Mouse (Mus musculus) c-Kit-positive CD71-positive TER-119-positive erythroid progenitor cells, embryonic 14.5 days (primary cell): ENCODE measurements around the gene Itga10.
A peak's percentile ranks its signal among the peaks of the same experiment; 100 is the strongest.
"Not testable (repeated sequence)": the region's sequence is repeated elsewhere in the genome, so short reads cannot be mapped to it uniquely, and the experiment has no call there.

Experiments used
- DNase-seq: peaks from one replicate; pipeline ENCODE4 v3.0.0-alpha.2; 2013; ENCODE audit warnings: low spot score

The Itga10 gene

DNA sequence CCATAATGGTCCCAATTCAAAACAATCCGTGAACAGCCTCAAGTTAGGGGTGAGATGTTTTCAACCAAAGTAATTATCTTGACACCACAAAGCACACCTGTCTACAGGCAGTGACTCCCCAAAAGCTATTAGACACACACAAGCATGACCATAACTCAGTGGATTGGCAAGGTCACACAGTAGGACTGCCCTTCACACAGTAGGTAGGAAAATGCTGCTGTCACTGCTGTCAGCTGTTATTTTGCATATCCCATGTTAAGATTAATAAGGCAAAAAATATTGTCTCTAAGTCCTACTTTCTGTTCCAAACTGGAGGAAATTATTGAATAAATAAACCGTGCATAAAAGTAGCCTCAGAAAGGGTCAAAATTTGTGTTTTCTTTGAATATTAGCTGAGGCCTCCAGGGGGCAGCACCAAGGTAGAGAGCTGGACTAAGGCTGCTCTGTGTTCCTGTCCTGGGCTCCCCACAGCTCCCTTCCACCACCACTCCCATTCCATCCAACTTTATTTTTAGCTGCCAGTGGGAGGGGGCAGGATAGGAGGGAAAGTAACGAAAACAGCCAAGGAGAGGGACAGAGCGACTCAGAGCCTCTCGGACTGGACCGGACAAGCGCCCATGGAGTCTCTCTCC, at the start of gene Itga10:
Gene Itga10, plus strand, starts transcription at position 567 of the 632 bp plus-strand sequence.
- peak; percentile 22 for DNase-seq

DNA sequence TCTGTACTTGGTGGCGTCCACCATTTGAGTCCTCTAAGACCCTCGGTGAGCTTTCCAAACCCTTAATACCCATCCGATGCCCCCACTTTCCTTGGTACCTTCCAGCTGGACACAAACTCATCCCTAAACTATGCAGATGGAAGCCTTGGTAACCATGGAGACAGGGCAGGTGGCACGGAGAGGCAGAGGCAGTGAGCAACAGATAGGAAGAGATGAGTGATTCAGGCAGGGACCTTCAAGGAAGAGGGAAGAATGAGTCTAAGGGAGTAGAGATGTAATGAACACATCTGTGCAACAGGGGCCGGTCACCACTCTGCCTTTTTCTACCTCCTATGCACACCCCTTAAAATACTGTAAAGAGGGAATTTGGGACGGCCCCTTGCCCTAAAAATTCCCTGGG, 49.7 kb upstream of the Itga10 start:
- no peak for DNase-seq

DNA sequence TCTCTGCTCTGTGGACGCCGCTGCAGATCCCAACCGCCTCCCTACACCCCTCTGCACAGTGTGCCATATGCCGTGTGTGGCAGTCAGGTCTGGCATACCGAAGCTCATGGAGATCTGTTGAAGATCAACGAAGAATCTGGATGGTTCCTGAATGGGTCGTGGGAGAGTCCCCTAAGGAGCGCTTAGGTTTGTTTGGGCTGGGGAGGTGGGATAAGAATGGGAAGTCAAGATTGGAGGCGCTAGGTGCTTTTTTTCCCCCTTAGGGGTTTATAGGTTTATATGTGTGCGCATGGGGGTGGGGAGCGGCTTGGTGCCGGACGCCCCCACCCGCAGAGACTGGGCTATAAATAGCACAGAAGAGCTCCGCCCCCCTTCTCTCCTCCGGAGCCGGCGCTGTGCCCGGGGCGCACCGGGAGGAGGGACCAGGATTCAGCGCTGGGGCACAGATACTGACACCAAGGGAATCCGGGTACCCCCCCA, 49.1 kb upstream of the Itga10 start, which contains the start of gene Ankrd34a:
Gene Ankrd34a, plus strand, starts transcription at position 409 of the 480 bp plus-strand sequence.
- DNase-seq = no peak

DNA sequence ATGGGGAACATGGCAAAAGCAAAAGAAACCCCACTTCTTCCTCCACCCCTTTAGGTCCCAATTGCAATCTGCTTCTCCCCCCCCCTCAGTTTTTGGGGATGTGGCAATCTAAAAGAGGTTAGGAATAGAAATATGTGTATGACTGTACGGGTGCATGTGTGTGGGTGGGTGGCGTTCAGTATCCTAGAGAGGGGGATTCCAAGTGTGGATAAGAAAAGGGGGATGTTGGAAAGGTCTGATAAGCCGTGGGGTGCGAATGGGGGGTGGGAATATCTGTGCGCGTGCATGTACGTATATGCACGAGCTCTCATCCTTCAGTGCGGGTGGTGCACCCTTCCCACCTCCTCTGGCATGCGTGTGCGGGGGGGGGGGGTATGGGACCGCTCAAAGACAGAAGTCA, 48.5 kb upstream of the Itga10 start:
- no peak for DNase-seq

DNA sequence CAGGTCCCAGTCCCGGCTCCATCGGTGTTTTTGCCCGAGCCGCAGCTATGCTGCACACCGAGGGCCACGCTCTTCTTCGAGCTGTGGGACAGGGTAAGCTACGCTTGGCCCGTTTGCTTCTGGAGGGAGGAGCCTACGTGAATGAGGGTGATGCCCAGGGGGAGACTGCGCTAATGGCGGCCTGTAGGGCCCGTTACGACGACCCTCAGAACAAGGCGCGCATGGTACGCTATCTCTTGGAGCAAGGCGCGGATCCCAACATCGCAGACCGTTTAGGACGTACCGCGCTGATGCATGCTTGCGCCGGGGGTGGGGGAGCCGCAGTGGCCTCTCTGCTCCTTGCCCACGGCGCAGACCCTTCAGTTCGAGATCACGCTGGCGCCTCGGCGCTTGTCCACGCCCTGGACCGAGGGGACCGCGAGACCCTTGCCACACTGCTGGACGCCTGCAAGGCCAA, 47.9 kb upstream of the Itga10 start:
- no peak for DNase-seq

DNA sequence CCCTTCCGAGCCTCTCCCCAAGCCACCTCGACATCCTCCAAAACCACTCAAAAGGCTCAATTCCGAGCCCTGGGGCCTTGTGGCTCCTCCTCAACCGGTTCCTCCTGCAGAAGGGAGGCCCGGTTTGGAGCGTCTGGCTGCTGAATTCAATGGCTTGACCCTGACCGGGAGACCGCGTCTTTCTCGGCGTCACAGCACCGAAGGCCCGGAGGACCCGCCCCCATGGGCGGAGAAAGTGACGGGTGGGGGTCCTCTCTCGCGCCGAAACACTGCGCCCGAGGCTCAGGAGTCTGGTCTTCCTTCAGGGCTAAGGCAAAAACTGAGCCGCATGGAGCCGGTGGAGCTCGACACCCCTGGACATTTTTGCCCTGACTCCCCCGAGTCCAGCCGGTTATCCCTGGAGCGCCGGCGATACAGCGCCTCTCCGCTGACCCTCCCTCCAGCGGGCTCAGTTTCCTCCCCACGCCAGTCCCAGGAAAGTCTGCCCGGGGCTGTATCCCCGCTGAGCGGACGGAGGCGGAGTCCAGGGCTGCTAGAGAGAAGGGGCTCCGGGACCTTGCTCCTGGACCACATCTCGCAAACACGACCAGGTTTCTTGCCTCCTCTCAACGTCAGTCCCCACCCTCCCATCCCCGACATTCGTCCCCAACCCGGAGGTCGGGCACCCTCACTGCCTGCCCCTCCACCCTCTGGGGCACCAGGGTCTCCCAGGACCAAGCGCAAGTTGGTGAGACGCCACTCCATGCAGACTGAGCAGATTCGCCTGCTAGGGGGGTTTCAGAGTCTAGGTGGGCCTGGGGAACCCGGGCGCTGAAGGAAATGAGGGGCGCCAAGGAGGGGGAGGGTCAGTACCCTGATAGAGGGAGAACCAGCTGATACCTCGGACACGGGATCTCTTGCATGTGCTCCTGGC, 47.0 kb upstream of the Itga10 start:
- DNase-seq = no peak

DNA sequence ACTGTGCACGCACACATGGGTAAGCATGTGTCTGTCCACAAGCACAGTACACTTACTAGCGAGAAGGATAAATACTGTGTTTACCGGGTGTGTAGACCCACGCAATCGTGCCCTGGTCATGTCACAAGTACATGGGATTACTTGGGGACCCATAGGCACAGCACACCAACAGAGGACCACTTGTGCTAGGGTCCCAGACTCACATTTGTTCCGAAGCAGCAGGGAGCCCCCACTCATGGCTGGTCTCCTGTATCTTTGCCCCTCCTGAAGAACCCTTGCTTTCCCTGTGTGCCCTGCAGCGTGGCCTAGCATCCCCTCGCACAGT, 46.4 kb upstream of the Itga10 start:
- no peak for DNase-seq

DNA sequence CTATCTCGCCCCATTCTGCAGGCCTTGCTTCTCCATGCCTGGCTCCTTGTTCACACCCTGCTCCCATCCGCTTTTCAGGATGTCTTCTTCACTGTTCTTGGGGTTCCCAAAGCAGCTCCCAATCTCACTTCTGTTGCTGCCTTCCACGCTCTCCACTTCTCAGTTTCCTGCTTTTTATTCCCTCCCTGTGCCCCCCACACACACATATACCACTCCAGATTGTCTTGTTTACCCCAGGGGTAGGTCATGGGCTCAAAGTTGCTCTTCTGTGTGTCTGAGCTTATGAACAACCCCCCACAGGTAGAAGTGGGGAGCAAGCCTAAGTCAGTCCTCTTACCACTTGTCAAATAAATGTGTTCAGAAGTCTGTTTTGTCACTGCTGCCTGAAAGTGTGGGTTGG, 46.0 kb upstream of the Itga10 start:
- no peak for DNase-seq

DNA sequence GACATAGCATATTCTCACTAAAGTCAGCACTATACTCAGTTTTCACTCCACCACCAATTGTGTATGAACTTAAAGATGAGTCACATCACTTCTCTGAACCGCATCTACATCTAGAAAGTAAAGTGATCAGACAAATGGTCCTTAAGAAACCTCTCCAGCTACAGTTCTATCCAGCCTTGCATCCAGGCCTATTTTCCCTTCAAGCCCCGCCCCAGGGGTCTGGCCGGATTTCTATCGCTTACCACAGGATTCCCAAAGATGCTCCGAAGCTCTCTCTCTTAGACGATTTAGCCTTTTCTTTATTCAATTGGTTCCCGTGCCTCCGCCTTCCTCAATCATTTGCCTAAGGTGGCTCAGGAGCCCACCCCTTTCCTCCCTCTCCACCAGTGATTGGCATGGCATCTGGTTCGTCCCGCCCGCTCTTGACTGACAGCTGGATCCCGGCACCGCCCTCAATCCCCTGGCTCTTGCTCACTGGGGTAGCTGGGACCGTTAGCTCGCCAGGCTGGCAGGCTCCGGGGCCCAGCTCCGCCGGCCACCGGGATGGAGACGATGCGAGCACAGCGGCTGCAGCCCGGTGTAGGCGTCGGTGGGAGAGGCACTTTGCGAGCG, 44.6 kb upstream of the Itga10 start, which contains the start of gene Lix1l:
Gene Lix1l, plus strand, starts transcription at position 511 of the 612 bp plus-strand sequence.
- DNase-seq = peak; percentile 78

DNA sequence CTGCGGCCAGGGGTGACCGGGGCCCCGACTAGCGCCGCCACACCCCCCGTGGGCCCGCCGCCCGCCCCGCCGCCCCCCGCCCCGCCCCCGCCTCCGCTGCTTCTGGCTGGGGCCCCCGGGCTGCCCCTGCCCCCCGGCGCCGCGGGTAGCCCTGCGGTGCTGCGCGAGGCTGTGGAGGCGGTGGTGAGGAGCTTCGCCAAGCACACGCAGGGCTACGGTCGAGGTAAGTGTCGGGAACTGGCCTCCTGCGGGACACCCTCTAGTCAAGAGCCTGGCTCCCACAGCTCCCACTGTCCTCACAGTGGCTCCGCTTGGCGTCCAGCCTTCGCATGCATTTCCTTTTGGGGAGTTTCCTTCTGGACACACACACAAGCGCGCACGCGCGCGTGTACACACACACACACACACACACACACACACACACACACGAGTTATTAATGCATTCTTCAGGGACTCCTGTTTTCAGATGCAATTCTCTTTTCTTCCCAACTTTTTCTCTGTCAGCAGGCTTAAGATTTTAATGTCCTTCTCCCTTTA, 44.1 kb upstream of the Itga10 start:
- DNase-seq = no peak

DNA sequence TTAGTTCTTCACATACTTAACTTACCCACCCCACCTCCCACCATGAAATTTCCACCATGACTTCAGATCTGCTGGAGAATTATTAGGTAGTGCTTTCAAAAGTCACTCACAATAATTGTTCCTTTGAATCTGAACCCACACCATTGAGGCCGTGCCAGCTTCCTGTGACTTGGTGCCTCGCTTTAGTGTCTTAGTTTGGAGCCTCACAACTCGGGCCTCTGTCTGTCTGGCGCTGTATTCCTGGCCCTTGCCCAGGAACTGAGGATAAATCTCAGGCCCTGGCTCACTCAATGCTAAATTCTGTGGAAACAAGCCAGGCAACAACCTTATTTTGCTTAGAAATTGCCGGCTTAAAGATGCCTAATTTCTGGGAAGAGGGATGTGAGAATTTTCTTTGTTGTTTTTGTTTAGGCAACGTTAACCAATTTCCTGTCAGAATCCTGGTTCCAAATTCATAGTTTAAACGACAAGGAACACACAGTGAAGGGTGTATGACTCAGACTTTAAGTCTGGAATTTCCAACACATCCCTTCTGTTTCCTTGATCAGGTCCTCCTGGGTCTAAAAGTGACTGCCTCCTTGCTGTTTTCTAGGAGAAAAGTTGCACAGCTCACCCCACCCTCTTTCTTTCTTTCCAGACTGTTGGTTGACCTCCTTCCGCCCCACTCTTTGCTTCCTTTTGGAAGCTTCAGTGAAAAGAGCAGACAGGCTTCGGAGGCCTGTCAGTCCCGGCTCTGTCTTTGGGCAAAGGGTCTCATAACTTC, 43.3 kb upstream of the Itga10 start:
- no peak for DNase-seq

DNA sequence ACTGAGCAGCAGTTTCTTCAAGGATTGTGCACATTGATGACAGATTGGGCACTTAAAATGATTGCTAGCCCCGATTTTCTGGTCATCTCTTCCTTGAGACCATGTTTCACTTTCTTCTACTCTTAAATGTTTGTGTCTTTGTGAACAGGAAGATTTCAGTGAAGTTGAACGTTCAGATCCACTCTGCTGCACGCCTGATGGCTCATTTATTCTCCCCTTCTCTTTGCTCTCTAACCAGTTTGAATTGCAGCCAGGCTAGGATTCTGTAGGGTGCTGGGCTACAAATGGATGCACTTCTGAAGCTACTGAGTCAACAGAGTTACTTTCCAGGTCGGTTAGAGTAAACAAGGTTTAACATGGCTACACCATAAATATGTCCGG, 42.7 kb upstream of the Itga10 start:
- DNase-seq = no peak

DNA sequence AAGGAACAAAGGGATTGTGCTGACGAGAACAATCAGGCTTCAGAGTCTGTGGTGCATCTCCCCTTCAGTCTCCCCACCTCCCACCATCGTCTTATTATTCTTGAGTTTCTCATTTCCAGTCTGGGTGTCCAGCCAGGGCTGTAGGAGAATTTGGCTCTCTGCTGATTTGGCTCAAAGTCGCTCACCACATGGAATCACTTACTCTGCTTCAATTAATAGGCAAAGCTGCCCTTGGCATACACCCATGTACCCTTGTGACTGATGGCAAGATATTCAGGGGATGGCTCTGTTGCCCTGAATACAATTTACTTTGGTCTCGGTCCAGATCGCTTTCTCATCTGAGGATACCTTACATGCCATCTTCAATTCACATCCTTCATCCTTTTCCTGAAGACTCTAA, 42.1 kb upstream of the Itga10 start:
- DNase-seq = no peak

DNA sequence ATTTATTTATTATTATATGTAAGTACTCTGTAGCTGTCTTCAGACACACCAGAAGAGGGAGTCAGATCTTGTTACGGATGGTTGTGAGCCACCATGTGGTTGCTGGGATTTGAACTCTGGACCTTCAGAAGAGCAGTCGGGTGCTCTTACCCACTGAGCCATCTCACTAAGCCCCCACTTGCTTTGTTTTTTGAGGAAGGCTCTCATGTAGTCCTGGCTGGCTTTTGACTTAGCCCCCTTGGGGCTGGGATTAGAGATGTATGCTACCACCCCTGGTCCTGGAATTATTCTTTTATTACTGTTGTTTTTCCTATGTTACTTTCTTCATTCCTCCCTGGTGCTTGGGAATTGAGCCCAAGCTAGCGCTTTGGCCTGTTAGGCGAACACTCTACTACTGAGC, 39.4 kb upstream of the Itga10 start:
- DNase-seq = not testable (repeated sequence)

DNA sequence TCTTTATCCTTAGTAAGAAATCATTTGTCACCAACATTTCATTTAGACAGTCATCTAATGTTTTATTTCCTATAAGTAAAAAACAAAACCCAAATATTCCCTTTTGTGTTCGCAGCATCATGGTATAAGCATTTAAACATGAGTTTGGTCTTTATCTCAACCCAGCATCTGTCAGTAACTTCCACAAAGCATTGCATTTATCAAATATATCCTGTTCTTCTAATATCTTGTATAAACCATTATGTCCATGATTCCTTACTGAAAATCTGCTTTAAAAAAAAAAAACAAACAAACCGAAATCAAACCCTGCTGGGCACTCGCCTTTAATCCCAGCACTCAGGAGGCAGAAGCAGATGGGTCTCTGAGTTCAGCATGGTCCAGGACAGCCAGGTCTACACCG, 38.8 kb upstream of the Itga10 start:
- no peak for DNase-seq

DNA sequence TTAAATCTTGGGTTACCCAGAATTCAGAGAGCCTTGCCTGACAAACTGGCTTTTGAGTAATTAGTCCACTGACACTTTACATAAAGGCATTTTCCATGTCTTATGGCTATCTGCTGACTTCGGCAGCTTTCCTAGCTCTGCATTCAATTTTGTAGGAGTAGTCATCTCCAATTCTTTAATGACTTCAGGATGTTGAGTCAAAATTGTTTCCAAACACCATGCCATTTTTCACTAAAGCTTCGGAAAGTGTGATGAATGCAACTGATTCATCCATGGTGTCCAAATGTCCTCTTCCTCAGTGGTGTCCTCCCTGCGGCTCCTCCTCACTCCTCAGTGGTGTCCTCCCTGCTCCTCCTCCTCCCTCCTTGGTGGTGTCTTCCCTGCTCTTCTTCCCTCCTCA, 27.4 kb upstream of the Itga10 start:
- DNase-seq = no peak

DNA sequence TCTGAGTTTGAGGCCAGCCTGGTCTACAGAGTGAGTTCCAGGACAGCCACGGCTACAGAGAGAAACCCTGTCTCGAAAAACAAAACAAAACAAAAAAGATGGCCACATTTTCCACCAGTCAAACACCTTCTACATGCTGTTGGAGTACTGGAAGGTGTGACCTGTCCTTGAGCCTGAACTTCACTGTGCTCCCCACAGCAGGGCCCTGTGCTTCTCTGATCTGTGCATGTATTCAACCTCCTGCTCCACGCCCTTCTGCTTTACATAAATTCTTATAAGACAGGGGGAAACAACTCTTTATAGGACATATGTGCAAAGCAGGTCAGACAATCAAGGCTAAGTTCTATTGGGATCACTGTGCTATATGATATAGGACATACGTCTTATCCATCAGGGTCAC, 22.2 kb upstream of the Itga10 start:
- no peak for DNase-seq

DNA sequence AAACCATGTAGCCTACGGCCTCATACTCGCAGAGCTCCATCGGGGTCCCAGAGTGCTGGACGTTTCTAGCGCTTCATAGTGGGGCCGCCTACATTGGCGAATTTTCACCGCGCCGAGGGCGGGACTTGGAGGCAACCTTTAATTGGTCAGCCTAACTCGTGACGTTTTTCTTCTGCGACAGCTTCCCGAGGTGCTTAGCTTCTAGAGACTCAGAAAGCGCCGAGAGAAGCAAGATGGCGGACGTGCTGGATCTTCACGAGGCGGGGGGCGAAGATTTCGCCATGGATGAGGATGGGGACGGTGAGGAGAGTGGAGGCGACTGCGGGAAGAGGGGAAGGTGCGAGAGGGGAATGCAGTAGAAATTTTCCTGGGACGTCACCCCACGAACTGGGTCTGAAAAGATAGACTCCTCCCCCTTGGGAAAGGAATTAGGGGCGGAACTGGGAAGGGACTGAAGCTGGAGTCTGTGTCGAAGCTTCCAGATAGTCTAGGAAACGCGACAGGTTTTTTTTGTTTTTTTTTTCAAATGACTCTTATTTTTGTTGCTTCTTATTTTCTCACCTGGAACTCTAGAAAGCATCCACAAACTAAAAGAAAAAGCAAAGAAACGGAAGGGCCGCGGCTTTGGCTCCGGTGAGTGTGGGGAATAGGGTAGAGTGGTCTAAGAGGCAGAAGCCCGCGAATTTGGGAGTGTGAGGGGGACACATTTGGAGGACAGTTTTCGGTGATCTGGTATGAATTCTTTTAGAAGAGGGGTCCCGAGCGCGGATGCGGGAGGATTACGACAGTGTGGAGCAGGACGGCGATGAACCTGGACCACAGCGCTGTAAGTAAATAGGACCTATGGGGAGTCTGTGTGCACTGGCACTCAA, 15.4 kb upstream of the Itga10 start, which contains the start of gene Rbm8a:
Gene Rbm8a, plus strand, starts transcription at position 205 of the 872 bp plus-strand sequence.
- DNase-seq = peak; percentile 99

DNA sequence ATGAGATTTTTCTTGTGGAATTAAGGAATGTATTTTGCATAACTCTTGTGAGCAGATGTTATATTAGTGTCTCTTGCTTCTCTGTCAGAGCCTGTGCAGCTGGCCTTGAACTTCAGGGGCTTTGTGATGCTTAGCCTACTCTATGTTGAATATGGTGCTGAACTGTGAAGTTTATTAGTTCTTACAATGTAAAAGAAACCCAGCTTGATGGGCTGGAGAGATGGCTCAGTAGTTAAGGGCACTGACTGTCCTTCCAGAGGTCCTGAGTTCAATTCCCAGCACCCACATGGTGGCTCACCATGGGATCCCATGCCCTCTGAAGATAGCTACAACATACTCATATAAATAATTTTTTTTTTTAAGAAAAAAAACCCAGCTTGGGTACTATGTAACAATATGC, 13.3 kb upstream of the Itga10 start:
- DNase-seq = no peak

DNA sequence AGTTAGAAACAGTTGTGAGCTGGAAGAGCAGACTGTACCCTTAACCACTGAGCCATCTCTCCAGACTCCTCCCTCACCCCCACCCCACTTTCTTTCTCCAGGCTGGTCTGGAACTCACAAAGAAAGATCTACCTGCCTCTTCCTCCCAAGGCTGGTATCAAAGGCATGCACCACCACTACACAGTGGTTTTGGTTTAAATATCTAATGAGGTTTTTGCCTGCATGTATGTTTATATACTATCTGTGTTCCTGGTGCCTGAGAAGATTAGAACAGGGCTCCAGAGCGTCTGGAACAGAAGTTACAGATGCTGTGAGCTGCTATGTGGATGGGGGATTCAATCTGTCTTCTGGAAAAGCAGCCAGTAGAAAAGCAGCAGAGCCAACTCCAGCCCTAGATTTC, 11.4 kb upstream of the Itga10 start:
- no peak for DNase-seq
